Comparison of ENCODE assay signal across 8 mouse cellular contexts in genomic region chr7:24482208-24483020, GRCm38 (mm10). TPM values are rescaled to one million over a fixed set of nuclear protein-coding genes. Genes with fewer than 3 reads are reported as not detected.
DNase-seq lines count a peak whose midpoint lies in the region; ATAC-seq lines count a peak whose summit lies in the region.

No protein-coding gene starts in this region.

- H3K4me3 ChIP-seq in kidney, embryonic 16.5 days (ENCODE audit: low read length): peak overlapping the region; percentile 71
- H3K4me3 ChIP-seq in embryonic facial prominence, embryonic 12.5 days: peak overlapping the region; percentile 66
- H3K4me3 ChIP-seq in intestine, embryonic 14.5 days (ENCODE audit: low read depth, low read length): peak overlapping the region; percentile 47

- peaks cover 20% of the 10 kb centered on the region for H3K4me1 ChIP-seq in kidney, embryonic 16.5 days (ENCODE audit: insufficient read depth, low read length)
- H3K4me1 ChIP-seq in embryonic facial prominence, embryonic 12.5 days: peaks cover 21% of the 10 kb centered on the region
- H3K4me1 ChIP-seq in intestine, embryonic 14.5 days (replicated peaks; ENCODE audit: control insufficient read depth, insufficient read depth, low read length): no peaks in the 10 kb centered on the region

- no peaks in the 10 kb centered on the region for H3K9me3 ChIP-seq in kidney, embryonic 16.5 days (ENCODE audit: low read length)
- no peaks in the 10 kb centered on the region for H3K9me3 ChIP-seq in embryonic facial prominence, embryonic 12.5 days
- 0 out of 2 replicates have a peak, but pooled peaks cover 2% of the 10 kb centered on the region for H3K9me3 ChIP-seq in intestine, embryonic 14.5 days (ENCODE audit: control insufficient read depth, low read length)

- peak; percentile 40 for ATAC-seq in kidney, embryonic 16.5 days (ENCODE audit: low FRiP score, low TSS enrichment)
- 0 out of 2 replicates have a peak, but pooled peaks have one; percentile 18 for ATAC-seq in embryonic facial prominence, embryonic 12.5 days (ENCODE audit: insufficient number of reproducible peaks, insufficient read depth, low FRiP score, low TSS enrichment)
- no peak for ATAC-seq in intestine, embryonic 14.5 days (replicated peaks; ENCODE audit: low FRiP score, low TSS enrichment, low read depth)

- H3K36me3 ChIP-seq in kidney, embryonic 16.5 days (ENCODE audit: insufficient read depth, low read length): no peaks in the 10 kb centered on the region
- H3K36me3 ChIP-seq in embryonic facial prominence, embryonic 12.5 days: no peaks in the 10 kb centered on the region
- H3K36me3 ChIP-seq in intestine, embryonic 14.5 days (ENCODE audit: control insufficient read depth, insufficient read depth, low read length): no peaks in the 10 kb centered on the region

- DNase-seq in kidney, adult 9 months: no peak
- DNase-seq in intestine, embryonic 14.5 days (ENCODE audit: low spot score): no peak
- peak; percentile 34 for DNase-seq in naive thymus-derived CD4-positive, alpha-beta T cell, adult 2 months (ENCODE audit: low read depth)
- no peak for DNase-seq in layer of hippocampus, postnatal 14 days (ENCODE audit: low spot score in 2 of 2)
- no peak for DNase-seq in spleen, postnatal 14 days (ENCODE audit: low spot score in 2 of 2)
- no peak for DNase-seq in urinary bladder, postnatal 14 days (ENCODE audit: low spot score)

- H3K27ac ChIP-seq in kidney, embryonic 16.5 days (ENCODE audit: low read length): no peak overlapping the region
- H3K27ac ChIP-seq in embryonic facial prominence, embryonic 12.5 days: no peak overlapping the region
- no peak overlapping the region for H3K27ac ChIP-seq in intestine, embryonic 14.5 days (ENCODE audit: low read depth)

- WGBS in kidney, embryonic 16.5 days: 3% methylated on average over 26 of the region's 38 CpGs
- 4% methylated on average over 17 of the region's 38 CpGs for WGBS in embryonic facial prominence, embryonic 12.5 days
- WGBS in intestine, embryonic 14.5 days: 1% methylated on average over 19 of the region's 38 CpGs

- peak overlapping the region; percentile 99 for H3K4me2 ChIP-seq in kidney, embryonic 16.5 days (replicated peaks; ENCODE audit: low read depth, low read length)
- peak overlapping the region; percentile 98 for H3K4me2 ChIP-seq in embryonic facial prominence, embryonic 12.5 days (replicated peaks)
- peak overlapping the region; percentile 57 for H3K4me2 ChIP-seq in intestine, embryonic 14.5 days (ENCODE audit: low read length)

- H3K9ac ChIP-seq in kidney, embryonic 16.5 days (replicated peaks; ENCODE audit: low read length): peak overlapping the region; percentile 72
- H3K9ac ChIP-seq in embryonic facial prominence, embryonic 12.5 days: peak overlapping the region; percentile 65
- H3K9ac ChIP-seq in intestine, embryonic 14.5 days (ENCODE audit: low read length): peak overlapping the region; percentile 59

- H3K27me3 ChIP-seq in kidney, embryonic 16.5 days (ENCODE audit: insufficient read depth, low read length): peaks cover 12% of the 10 kb centered on the region
- peaks cover 24% of the 10 kb centered on the region; the same call in 1 of the 2 replicates for H3K27me3 ChIP-seq in embryonic facial prominence, embryonic 12.5 days
- H3K27me3 ChIP-seq in intestine, embryonic 14.5 days (replicated peaks; ENCODE audit: control insufficient read depth, insufficient read depth, low read length): peaks cover 16% of the 10 kb centered on the region

RNA-seq across cellular contexts. Expression of gene Cadm4, which starts 0.6 kb away (rescaled TPM):
- polyA plus RNA-seq in kidney, embryonic 16.5 days (2015; fragmentation: Nextera tagmentation; extraction: Ambion mirVana): 4.3 and 6.6 TPM in 2 replicates
- 7.6 and 10.7 TPM in 2 replicates for polyA plus RNA-seq in embryonic facial prominence, embryonic 12.5 days (2016; fragmentation: Nextera tagmentation; extraction: Ambion mirVana)
- polyA plus RNA-seq in intestine, embryonic 14.5 days (2014; fragmentation: Nextera tagmentation; extraction: Ambion mirVana): 0.64 and 1.7 TPM in 2 replicates
- total RNA-seq in layer of hippocampus, postnatal 14 days (2021): 100 to 1,000 TPM; 220 to 227 TPM

RNA-seq across cellular contexts. Expression of gene Plaur, which starts 20.1 kb away (rescaled TPM):
- polyA plus RNA-seq in kidney, embryonic 16.5 days (2015; fragmentation: Nextera tagmentation; extraction: Ambion mirVana): 16.3 and 18.5 TPM in 2 replicates
- polyA plus RNA-seq in embryonic facial prominence, embryonic 12.5 days (2016; fragmentation: Nextera tagmentation; extraction: Ambion mirVana): 1.5 and 2.0 TPM in 2 replicates
- 10.0 and 10.7 TPM in 2 replicates for polyA plus RNA-seq in intestine, embryonic 14.5 days (2014; fragmentation: Nextera tagmentation; extraction: Ambion mirVana)
- total RNA-seq in layer of hippocampus, postnatal 14 days (2021): 1 to 10 TPM in 1 of 2 experiments, under 1 TPM in 1; 0.76 to 1.0 TPM

RNA-seq across cellular contexts. Expression of gene Zfp428, which starts 24.4 kb away (rescaled TPM):
- 60.5 and 67.6 TPM in 2 replicates for polyA plus RNA-seq in kidney, embryonic 16.5 days (2015; fragmentation: Nextera tagmentation; extraction: Ambion mirVana)
- polyA plus RNA-seq in embryonic facial prominence, embryonic 12.5 days (2016; fragmentation: Nextera tagmentation; extraction: Ambion mirVana): 100 and 113 TPM in 2 replicates
- polyA plus RNA-seq in intestine, embryonic 14.5 days (2014; fragmentation: Nextera tagmentation; extraction: Ambion mirVana): 30.3 and 33.7 TPM in 2 replicates
- total RNA-seq in layer of hippocampus, postnatal 14 days (2021): 10 to 100 TPM; 38.1 to 43.3 TPM

RNA-seq across cellular contexts. Expression of gene AC161166.1, which starts 29.8 kb away (rescaled TPM):
- polyA plus RNA-seq in kidney, embryonic 16.5 days (2015; fragmentation: Nextera tagmentation; extraction: Ambion mirVana): 0.42 and 0.80 TPM in 2 replicates
- polyA plus RNA-seq in embryonic facial prominence, embryonic 12.5 days (2016; fragmentation: Nextera tagmentation; extraction: Ambion mirVana): 1.3 and 1.4 TPM in 2 replicates
- 0.40 and 0.46 TPM in 2 replicates for polyA plus RNA-seq in intestine, embryonic 14.5 days (2014; fragmentation: Nextera tagmentation; extraction: Ambion mirVana)
- not detected for total RNA-seq in layer of hippocampus, postnatal 14 days (2021)

RNA-seq across cellular contexts. Expression of gene Irgc1, which starts 30.3 kb away (rescaled TPM):
- not detected in 2 replicates for polyA plus RNA-seq in kidney, embryonic 16.5 days (2015; fragmentation: Nextera tagmentation; extraction: Ambion mirVana)
- not detected in 2 replicates for polyA plus RNA-seq in embryonic facial prominence, embryonic 12.5 days (2016; fragmentation: Nextera tagmentation; extraction: Ambion mirVana)
- not detected in 2 replicates for polyA plus RNA-seq in intestine, embryonic 14.5 days (2014; fragmentation: Nextera tagmentation; extraction: Ambion mirVana)
- not detected for total RNA-seq in layer of hippocampus, postnatal 14 days (2021)
